Mouse (Mus musculus) CD4-positive, CD25-positive, alpha-beta regulatory T cell, adult 2 months (primary cell): ENCODE measurements around the gene Allc.

Experiments used
- DNase-seq: peaks from one replicate; pipeline ENCODE4 v3.0.0-alpha.2; 2012; ENCODE audit warnings: low read depth, low spot score

The Allc gene

DNA sequence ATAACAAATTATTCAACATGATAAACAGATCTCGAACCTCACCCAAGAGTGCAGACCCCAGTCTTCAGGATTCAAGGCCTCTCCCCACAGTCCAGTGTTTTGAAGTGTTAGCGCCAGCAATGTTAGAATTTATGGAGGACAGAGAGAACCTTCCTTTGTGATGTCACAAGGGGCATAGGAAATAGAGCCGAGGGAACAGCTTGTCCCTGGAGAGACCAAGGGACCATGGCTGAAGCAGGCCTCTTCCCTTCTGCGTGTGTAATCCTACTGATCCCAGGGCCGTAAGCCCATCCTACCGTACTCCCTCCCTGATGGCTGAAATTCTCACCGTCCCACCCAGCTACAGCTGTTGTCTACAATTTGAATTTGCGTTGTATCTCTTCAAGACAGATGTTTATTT, at the start of gene Allc:
TSS of gene Allc (minus strand) at position 101 of the 400 bp plus-strand sequence.
- no peak for DNase-seq

DNA sequence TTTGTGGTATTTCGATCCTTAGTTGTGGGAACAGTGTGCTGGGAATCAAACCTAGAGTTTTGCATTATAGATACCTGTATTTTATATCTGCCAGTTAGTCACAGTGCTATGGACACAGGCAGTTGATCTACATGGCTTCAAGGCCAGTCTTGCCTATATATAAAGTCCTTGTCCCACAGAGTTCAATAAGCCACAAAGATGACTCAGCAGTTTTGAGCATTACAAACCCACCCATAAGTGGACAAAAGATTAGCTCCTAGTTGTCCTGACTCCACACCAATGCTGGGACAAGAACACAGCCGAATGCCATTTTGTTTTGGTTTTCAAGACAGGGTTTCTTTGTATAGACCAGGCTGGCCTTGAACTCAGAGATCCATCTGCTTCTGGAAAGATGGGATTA, 46.1 kb upstream of the Allc start:
- DNase-seq = no peak

DNA sequence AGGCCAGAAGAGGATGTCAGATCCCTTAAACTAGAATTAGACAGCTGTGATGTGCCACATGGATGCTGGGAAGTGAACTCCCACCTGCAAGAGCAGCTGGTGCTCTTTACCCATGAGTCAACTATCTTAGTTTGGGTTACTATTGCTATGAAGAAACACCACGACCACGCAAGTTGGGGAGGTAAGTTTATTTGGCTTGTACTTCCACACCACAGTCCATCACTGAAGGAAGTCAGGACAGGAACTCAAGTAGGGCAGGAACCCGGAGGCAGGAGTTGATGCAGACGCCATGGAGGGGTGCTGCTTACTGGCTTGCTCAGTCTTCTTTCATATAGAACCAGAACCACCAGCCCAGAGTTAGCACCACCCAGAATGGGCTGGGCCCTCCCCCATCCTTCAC, 44.8 kb upstream of the Allc start:
- no peak for DNase-seq

DNA sequence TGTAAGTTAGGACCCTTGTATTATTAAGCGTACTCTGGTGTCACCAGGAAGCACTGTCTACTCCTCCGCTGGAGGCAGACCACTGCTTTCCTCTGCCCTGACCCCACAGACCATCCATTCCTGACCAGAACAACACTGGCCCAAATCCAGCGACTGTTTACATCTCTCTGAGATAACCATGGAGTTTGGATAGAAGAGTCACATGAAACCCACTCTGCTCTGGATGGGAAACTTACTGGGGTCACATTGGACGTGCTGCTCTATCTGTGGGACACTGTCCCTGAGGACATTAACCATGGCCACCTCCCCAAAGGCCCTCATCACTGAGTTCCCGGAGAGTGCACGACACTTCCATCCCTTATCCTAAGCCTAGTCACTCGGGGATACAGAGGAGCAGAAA, 43.1 kb upstream of the Allc start:
- DNase-seq = no peak

DNA sequence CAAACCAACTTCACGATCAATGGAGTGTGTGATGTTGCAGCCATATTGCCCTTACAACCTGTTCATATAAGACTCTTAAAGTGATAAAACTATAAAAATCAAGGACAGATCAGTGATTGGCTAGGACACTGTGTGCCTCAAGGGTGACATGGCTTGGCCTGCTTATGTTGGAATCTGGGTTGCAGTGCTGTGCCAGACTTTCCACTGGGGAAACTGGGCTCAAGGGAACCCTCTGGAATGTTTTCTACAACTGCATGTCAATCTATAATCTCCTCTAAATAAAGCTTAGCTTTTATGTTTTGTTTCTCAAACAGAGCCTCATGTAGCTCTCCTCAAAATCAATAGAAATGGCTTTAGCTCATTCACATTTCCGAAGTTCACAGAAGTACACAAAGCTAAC, 41.9 kb upstream of the Allc start:
- no peak for DNase-seq

DNA sequence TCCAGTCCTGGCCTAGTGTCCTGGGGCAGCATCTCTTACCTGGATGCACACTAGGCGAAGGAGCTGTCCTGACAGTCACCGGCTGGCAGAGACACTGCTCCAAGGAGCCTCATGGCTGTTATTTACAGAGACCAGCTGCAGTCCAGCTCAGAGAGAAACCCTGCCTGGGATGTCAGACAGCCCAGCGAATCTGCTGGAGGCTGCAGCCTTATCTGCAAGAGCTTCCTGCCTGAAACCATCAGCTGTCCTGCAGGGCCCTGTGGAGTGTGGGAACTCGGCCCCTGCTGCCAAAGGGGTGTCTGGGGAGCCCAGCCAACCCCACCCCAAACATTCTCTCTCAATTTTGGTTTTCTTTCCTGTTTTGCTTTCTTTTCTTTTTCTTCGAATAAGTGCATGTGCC, 40.9 kb upstream of the Allc start, which contains the start of gene Colec11:
TSS of gene Colec11 (minus strand) at position 183 of the 400 bp plus-strand sequence.
- DNase-seq = no peak

DNA sequence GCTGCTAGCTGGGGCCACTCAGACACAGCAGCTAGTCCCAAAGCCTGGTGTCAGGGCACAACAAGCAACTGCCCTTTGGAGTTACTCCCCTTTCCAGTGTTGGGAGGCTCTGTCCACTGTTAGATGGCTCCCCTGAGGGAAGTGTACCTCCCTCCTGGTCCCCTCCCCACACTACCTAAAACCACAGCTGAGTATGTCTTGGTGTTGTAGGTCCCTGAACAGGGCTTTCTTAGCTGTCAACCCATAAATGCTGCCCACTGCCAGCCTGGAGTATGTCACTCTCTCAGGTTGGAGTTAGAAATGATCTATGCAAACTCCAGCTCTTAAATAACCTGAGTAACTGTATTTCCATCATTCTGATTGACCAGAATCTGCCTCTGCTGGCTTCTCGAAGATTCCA, 40.3 kb upstream of the Allc start:
- DNase-seq = no peak

DNA sequence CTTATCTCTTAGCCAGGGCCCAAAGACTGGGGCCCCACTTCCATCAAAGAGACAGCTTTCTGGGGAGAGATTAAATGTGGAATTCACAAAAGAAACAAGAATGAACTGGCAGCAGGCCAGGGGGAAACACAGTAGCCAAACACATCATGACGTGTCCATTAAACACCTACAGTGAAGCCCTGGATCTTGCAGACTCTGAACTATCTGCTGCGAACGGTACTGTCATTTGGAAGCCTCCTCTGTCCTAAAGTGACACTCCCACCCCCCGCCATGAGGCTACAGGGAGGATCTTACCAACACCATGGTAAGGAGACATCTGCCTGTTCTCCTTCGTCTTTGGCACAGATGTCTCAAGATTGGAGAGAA, 39.8 kb upstream of the Allc start:
- no peak for DNase-seq

DNA sequence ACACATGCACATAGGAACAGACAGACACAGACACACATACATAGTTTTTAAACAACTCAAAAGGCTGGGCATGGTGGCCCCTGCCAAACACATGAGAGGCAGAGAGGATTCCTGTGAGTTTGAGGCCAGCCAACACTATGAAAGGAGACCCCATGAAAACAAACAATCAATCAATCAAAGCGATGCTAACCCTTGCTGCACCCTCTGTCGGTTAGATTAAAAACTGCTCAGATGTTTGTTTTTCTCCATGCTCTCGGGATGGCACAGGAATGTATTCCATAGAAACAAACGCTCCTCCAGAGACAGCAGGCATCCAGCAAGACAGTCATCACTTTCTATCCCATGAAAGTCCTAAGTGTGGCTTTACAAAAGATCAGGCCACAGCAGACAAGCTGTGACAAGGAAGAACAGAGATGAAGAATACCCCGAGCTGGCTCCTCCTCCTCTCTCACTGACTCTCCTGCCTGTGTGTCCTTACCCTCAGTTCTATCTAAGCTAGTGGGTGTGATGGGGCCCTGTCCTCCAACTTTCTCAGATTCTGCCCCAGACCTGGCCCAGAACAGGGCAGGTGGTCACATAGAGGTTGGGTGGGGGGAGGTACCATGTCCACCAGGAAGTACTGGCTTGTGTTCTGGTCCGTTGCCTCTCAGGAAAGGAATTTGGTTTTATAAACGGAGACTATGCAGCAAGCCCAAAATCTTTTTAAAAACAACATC, 39.3 kb upstream of the Allc start:
- no peak for DNase-seq

DNA sequence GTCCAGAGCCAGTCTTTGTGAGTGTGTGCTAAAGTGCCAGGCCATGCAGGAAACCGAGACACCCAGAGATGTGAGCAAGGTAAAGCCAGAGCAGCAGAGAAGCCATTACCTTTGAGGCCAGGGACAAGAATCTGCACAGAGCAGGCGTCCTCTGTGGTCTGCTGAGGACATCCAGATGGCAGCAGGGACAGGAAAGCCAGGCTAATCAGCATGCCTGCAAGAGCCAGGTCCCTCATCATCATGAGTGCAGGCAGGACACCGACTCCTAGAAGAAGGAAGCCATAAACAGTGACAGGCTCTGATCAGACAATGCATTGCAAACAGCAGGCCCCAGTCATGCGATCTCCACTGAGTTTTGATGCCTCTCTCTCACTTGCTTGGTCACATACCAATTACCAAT, 35.0 kb upstream of the Allc start:
- no peak for DNase-seq

DNA sequence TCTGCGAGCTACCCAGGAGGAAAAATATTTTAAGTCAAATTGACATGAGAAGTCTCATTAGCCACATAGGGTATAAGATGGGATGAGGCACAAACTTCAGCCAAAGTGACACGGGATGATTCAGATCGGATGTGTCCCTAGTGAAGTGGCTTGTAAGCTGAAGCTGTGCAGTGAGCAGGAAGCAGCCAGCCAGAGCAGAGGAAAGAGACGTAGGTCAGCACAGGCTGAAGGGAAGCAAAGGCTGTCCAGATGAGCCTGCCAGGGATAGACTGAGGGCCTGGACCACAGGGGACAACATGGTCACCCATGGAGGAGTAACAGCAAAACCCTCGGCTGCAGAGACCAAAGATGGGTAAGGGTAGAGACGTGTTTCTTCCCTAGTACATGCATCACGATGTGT, 32.1 kb upstream of the Allc start:
- no peak for DNase-seq

DNA sequence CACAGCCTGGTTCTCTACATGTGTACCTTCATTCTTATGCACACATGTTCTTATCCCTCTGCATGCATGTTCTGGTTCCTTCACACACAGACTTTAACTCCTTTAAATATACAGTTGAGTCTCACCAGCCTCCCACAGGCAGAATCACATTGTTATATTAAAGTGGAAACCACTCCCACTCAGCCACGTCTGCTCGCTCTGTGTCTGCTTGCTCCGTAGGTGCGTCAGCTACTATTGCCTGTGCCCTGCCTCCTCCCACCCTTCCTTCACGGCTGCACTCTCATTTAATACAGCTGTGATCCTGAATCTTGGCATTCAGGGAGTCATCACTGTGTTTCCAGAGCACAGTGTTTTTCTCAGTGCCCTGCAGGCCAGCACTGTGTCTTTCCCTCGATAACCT, 30.1 kb upstream of the Allc start:
- no peak for DNase-seq

DNA sequence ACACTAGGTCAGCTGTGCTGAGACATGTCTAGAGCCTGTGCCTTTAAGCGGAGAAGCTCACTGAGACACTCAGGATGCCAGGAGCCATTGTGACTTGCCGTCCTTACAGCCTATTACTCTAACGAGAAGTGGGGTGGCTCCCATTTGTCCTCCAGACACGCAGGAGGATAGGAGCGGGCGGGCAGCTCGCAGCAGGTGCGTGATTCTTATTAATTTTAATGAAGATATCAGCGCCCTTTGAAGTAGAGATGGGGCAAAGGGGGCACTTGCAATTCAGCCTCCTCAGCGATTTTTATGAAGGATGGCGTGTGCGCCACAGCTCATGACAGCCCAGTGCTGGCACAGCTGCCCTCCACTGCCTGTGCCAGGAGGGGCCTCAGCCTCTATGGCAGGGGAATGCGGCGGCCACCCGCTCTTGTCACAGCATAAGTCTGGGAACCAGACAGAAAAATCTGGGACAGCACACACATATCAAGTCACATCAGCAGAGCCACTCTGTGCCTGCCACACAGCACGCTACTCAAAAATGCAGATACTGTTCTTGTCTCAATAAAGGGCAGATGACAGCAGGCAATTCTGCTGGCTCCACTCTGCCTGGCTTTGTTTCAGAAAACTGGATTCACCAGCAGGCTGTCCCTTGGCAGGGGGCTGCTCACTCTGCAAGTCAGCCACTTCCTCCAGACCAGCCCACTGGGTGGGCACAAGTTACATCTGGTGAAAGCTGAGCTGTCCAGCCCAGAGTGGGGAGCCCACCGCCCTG, 25.4 kb upstream of the Allc start:
- no peak for DNase-seq

DNA sequence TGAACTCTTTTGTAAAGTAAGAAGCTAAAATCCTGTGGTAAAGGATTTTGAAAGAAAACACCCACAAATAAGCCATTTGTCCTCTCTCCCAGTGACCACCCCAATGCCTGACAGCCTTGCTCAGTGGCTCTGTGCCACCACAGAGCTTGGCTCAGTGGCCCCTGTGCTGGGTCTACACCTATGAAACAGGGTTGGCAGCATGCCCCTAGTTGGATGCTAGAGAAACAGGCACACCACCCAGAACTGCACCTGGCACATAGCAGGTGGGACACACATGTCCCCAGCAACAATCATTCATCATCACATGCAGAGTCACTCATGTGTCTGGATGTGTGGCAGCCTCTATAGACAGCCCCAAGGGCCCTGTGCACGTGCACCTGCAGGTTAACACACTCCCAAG, 21.2 kb upstream of the Allc start:
- DNase-seq = no peak

DNA sequence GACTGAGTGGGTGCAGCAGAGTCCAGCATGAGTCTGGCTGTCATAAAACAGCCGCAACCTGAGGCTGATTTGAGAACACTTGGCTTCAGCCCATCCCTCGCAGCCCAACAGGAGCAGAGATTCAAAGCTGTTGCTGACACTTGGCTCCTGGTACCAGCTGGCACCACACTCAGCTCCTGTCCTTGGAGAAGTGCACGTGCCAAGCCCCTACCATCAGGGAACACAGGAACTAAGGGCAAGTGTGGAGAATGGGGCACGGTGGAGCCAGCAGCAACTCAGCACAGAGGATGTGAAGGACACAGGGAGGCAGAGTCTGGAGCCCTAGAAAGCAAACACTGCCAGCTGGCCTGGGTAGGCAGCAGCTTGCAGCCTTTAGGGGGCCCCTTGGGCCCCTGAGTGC, 19.9 kb upstream of the Allc start:
- no peak for DNase-seq

DNA sequence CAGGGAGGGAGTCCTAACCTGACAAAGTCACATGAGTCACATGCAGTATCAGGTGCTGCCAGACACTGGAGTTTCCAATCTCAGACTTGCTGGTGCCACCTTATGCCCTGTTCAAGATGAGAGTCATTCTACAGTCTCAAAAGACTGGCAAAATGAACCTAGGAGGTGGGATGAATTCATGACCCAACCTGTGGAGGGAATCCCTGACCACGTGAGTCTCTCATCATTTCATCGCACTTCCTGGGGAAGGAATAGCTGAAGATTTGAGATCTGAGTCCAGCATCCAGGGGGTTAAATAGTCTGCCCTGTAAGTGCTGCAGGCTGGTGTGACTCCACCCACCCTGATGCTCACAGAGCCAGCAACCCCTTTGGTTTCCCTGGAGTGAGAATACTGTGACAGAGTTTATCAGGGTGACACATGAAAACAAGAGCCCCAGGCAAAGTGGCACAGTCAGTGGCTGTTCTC, 16.2 kb upstream of the Allc start:
- DNase-seq = no peak

DNA sequence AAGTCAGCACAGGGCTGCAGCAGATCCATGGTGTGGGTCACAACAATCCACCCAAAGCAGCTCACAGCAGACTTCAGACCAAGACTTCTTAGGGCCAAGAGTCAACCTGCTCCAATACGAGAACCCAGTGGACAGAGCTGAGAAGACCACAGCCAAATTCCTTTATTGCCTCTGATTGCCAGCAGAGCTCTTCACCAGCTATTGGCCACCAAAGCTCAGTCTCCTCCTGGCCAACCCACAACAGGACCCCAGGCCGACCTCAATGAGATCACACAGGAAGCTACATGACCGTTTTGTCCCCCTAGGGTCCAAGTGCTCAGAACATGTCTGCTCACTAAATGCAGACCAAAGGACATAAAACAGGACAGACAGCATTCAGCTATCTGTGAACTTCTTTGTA, 15.8 kb upstream of the Allc start:
- no peak for DNase-seq

DNA sequence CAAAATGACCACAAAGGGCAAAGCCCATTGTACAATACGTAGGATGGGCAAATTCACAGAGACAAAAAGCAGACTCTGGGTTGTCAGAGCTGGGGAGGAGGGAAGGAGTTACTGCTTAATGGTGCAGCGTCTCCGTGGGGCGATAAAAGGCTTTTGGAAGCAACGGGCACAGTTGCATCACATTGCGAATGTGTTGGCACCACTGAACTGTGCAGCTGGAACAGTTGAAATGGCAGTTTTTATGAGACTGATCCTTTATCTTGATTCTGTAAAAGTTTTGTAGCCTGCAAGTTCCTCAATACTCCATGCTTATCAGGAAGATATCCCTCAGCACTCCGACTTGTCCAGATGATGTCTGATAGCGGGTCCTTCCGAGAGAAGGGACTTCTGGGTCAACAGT, 15.4 kb upstream of the Allc start:
- DNase-seq = no peak

DNA sequence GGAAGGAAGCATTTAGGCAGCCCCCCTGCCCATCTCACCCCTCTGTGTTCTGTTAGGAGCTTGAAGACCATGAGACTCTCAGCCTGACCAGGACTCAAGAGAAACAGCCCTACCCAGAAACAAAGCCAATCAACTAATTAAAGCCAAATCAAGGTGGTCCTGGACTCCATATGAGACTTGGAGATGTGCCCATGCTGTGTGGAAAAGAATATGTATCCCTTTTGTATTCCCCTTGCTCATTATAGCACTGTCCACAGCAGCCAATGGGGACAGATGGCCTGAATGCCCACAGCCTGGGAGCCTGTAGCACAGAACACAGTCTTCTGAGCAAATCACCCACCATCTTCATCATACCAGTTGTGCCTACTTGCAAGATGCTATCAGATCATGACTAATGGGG, 14.5 kb upstream of the Allc start:
- no peak for DNase-seq

DNA sequence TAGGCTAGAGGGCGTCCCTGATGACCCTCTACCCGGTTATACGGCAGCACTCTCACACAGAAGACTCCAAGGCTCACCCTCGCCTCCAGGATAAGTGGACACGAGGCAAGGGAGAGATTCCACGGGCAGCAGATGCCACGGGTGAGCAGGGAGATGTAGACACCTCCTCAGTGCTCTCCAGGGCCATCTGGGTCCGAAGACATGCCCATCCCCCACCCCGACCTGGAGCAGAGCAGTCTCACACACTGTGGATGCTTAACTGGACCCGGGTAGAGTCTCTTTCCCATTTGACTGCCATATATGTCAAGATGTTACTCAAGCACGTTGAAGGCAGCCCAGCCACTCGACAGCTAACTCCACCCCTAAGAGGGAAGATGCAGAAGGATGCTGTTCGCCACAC, 8.1 kb upstream of the Allc start:
- DNase-seq = no peak

DNA sequence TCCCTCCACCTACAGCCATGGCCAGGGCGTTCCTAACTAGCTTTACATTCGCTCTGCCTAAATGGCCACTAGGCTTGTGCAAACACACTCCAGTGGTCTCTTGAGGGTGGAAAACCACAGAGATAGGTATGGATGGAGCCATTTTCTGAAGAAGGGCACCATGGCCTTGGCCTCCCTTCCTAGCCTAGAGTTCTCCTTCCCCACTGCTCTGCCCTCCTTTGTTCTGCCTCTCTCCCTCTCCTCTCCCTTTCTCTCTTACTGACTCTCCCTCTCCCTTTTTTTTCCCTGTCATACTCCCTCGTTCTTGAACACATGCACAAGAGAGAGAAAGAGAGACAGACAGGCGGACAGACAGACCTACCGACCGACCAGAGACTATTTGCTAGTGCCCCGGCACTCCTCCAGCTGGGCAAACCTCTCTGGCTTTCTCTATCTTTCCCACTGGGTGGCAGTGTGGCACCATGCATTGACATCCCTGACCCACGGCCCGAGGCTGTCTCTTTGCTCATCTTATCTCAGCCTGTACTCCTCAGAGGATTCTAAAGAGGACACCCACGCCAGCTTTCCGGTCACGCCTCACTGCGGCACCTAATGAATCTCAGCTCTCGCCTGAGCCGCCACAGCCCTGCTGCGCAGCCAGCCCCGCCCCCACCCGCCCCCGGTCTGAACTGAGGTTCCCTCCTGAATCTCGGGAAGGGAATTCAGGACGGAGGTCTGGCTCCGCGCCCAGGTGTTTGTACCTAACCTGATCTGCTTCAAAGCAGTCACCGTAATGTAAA, 7.0 kb upstream of the Allc start:
- DNase-seq = peak; percentile 75

DNA sequence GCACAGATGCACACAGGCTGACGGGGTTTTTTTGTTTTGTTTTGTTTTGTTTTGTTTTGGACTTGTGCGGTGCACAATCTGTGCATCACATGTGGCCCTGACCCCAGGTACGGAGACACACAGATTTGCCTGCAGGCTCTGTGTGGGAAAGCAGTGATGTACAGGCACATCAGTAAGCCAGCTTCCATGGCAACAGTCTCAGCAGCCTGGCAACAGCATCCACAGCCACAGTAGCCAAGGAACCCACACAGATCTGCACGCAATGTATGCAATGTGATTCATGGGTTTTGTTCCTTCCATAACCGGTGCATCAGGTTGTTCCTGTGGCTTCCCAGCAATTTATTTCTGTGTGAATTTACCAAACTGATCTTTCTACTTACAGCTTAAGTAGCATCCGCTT, 5.6 kb upstream of the Allc start:
- no peak for DNase-seq

DNA sequence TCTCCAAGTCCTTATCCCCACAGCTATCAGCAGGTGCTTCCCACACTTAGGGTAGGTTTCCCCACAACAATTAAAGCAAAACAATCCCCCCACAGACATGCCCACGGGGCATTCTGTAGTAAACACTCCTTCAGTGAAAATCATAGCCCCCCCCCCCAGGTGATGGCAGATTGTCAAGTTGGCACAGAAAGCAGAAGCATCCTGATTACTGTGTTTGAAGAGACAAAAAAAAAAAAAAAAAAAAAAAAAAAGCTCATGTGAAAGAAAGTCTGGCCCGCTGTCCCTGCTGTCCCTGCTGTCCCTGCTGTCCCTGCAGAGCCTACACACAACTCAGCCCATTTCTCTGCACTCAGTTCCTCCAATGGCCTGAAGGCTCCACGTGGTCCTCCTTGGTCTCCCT, 1.7 kb upstream of the Allc start:
- DNase-seq = no peak
